Mouse (Mus musculus) layer of hippocampus, adult 8-10 months (tissue): ENCODE results near the gene Dthd1. TPM values are rescaled to one million over a fixed set of nuclear protein-coding genes. Genes with fewer than 3 reads are reported as not detected.
A peak's percentile ranks its signal among the peaks of the same experiment; 100 is the strongest.

Experiments
- DNase-seq, 2 experiments: peaks; one replicate each; pipeline ENCODE4 v3.0.0; 2022; ENCODE audit warnings: low spot score in 2 of 2
- total RNA-seq, 4 experiments: library from RNA; stranded (reverse); gene quantifications; 2 replicates each; pipeline ENCODE4 v1.2.4; 2022

Gene Dthd1
- total RNA-seq, 4 experiments from 2014 or later: 0.12 to 0.40 (median 0.31) TPM; not detected in 1

- no peak for DNase-seq
Measured at GRCm38 (mm10) chr5:62858282-62858681, 44.7 kb downstream of the Dthd1 start.

- no peak for DNase-seq
Measured at GRCm38 (mm10) chr5:62864348-62864747, 50.7 kb downstream of the Dthd1 start.

- no peak for DNase-seq
Measured at GRCm38 (mm10) chr5:62867003-62867402, 53.4 kb downstream of the Dthd1 start.

- no peak for DNase-seq
Measured at GRCm38 (mm10) chr5:62879530-62879929, 65.9 kb downstream of the Dthd1 start.

- DNase-seq: peak; percentile 11 to 15
Measured at GRCm38 (mm10) chr5:62895326-62895725, 81.7 kb downstream of the Dthd1 start.

- DNase-seq: no peak
Measured at GRCm38 (mm10) chr5:62906954-62907353, 93.3 kb downstream of the Dthd1 start.

GRCm38 (mm10) chr5:62909074-62909473 is 95.5 kb downstream of the Dthd1 start:
- no peak for DNase-seq

- no peak for DNase-seq
Measured at GRCm38 (mm10) chr5:62924616-62925015, 111.0 kb downstream of the Dthd1 start.

Other genes starting within 250 kb of the Dthd1 start
- gene Arap2, start 47.7 kb upstream of the Dthd1 start, total RNA-seq: 10 to 100 TPM; 58.1 to 69.7 (median 64.1) TPM